Mouse (Mus musculus) T-cell, adult 2 months (primary cell): ENCODE measurements around the gene Gm10447.

Experiments
- DNase-seq: peaks from one replicate; pipeline ENCODE4 v3.0.0; 2022; ENCODE audit warnings: low spot score

The Gm10447 gene

GRCm38 (mm10) chr11:53478383-53479170, 21.7 kb upstream of the Gm10447 start:
- DNase-seq: no peak

- no peak for DNase-seq
Observed at GRCm38 (mm10) chr11:53477833-53478232, 20.9 kb upstream of the Gm10447 start.

- no peak for DNase-seq
Observed at GRCm38 (mm10) chr11:53475620-53476019, 18.7 kb upstream of the Gm10447 start.

GRCm38 (mm10) chr11:53472709-53473108, 15.8 kb upstream of the Gm10447 start:
- no peak for DNase-seq

- peak; percentile 80 for DNase-seq
Observed at GRCm38 (mm10) chr11:53469968-53470695, 13.2 kb upstream of the Gm10447 start, which contains the start of gene Gm9837. Gene Gm9837 (minus strand): TSS chr11:53470479.

- no peak for DNase-seq
Observed at GRCm38 (mm10) chr11:53469294-53469967, 12.5 kb upstream of the Gm10447 start.

- no peak for DNase-seq
Observed at GRCm38 (mm10) chr11:53466231-53466971, 9.5 kb upstream of the Gm10447 start.

- no peak for DNase-seq
Observed at GRCm38 (mm10) chr11:53463551-53464424, 6.9 kb upstream of the Gm10447 start.

GRCm38 (mm10) chr11:53461727-53462126, 4.8 kb upstream of the Gm10447 start:
- DNase-seq: no peak

- no peak for DNase-seq
Observed at GRCm38 (mm10) chr11:53460192-53460591, 3.3 kb upstream of the Gm10447 start.

- DNase-seq: no peak
Observed at GRCm38 (mm10) chr11:53458996-53459395, 2.1 kb upstream of the Gm10447 start.

GRCm38 (mm10) chr11:53457372-53457954, 553 bp upstream of the Gm10447 start:
- DNase-seq: no peak

GRCm38 (mm10) chr11:53453031-53453430, 3.9 kb downstream of the Gm10447 start:
- no peak for DNase-seq

- DNase-seq: no peak
Observed at GRCm38 (mm10) chr11:53452396-53452795, 4.5 kb downstream of the Gm10447 start.

GRCm38 (mm10) chr11:53451361-53451760, 5.5 kb downstream of the Gm10447 start:
- no peak for DNase-seq

- peak; percentile 34 for DNase-seq
Observed at GRCm38 (mm10) chr11:53450070-53450705, 6.7 kb downstream of the Gm10447 start.

- DNase-seq: no peak
Observed at GRCm38 (mm10) chr11:53448529-53448928, 8.4 kb downstream of the Gm10447 start.

GRCm38 (mm10) chr11:53447996-53448395, 8.9 kb downstream of the Gm10447 start:
- DNase-seq: no peak

GRCm38 (mm10) chr11:53446183-53446582, 10.7 kb downstream of the Gm10447 start:
- no peak for DNase-seq

GRCm38 (mm10) chr11:53445562-53445961, 11.3 kb downstream of the Gm10447 start:
- DNase-seq: no peak
